Mouse (Mus musculus): ENCODE measurements around the gene Mmd. TPM values are rescaled to one million over a fixed set of nuclear protein-coding genes. Genes with fewer than 3 reads are reported as not detected.

Gene Mmd
- polyA plus RNA-seq, 1 experiment from 2014 or later, result 44.5 TPM

Other genes starting within 250 kb of the Mmd start
- gene Pctp, start 246.6 kb upstream of the Mmd start, polyA plus RNA-seq (2016; fragmentation: Nextera tagmentation; extraction: Ambion mirVana), result 7.5 and 7.7 TPM in 2 replicates
- 25.9 and 27.5 TPM in 2 replicates for gene Tmem100, start 219.1 kb upstream of the Mmd start, polyA plus RNA-seq (2016; fragmentation: Nextera tagmentation; extraction: Ambion mirVana)
- 13.6 and 13.7 TPM in 2 replicates for gene Gm45716, start 61.8 kb upstream of the Mmd start, polyA plus RNA-seq (2016; fragmentation: Nextera tagmentation; extraction: Ambion mirVana)
- gene Hlf, start 141.4 kb downstream of the Mmd start, polyA plus RNA-seq (2016; fragmentation: Nextera tagmentation; extraction: Ambion mirVana), result 3.7 TPM in 2 replicates